ENCODE assay signal across 9 mouse cellular contexts in genomic region chr5:77211236-77211635, GRCm38 (mm10). TPM values are rescaled to one million over a fixed set of nuclear protein-coding genes. Genes with fewer than 3 reads are reported as not detected.
A peak's percentile ranks its signal among the peaks of the same experiment; 100 is the strongest.
DNase-seq lines count a peak whose midpoint lies in the region; ATAC-seq and TF ChIP-seq lines count a peak whose summit lies in the region.
"Had no signal": no experiment of that assay in that cellular context is flagged by ENCODE, and none has a peak within 500 bp of the region (broad histone marks: within the 10 kb centered on the region; RNA-seq: fewer than 3 reads in every experiment).

Gene Spink2, minus strand, starts transcription at chr5:77211471.

- intact Hi-C loops in gastrocnemius, postnatal 14 days (cut with DNase I; ENCODE audit: low total_unique reads), result loop anchor here (10.0 kb wide), 1 partner anchor 206 kb away; the partner anchor contains the start of gene Arl9

- H3K4me3 ChIP-seq in ES-Bruce4 (ENCODE audit: low read depth, low read length), result peak within 1 kb of the TSS; percentile 62
- no peak within 1 kb of the TSS for H3K4me3 ChIP-seq in intestine, postnatal 0 days (ENCODE audit: low read depth, low read length)
- H3K4me3 ChIP-seq: myocyte had no signal

- H3K4me1 ChIP-seq in ES-Bruce4 (ENCODE audit: control insufficient read depth, insufficient read depth, low read length), result no peaks in the 10 kb centered on the region
- no peaks in the 10 kb centered on the region for H3K4me1 ChIP-seq in intestine, postnatal 0 days (replicated peaks; ENCODE audit: control insufficient read depth, insufficient read depth, low read length)

- peak; percentile 25; the same call in 1 of the 2 replicates for ATAC-seq in intestine, postnatal 0 days

- no peaks in the 10 kb centered on the region for H3K27me3 ChIP-seq in ES-Bruce4 (ENCODE audit: control insufficient read depth, insufficient read depth, low read length, poor library complexity, severe bottlenecking)
- H3K27me3 ChIP-seq in intestine, postnatal 0 days (replicated peaks; ENCODE audit: control insufficient read depth, insufficient read depth, low read length), result no peaks in the 10 kb centered on the region

- WGBS in intestine, postnatal 0 days, result 5% methylated on average over 18 of the region's 18 CpGs

- DNase-seq in adrenal gland, postnatal 10 days, result peak; percentile 62
- peak; percentile 68 for DNase-seq in gastrocnemius, postnatal 14 days
- DNase-seq in lung, postnatal 10 days, result peak; percentile 72
- DNase-seq in retina, postnatal 1 day, result peak; percentile 79
- DNase-seq in left cerebral cortex, adult 11 months (ENCODE audit: low spot score), result no peak
- DNase-seq in frontal cortex, postnatal 25 days (ENCODE audit: low spot score in 2 of 2), result no peak

- no peak for TF ChIP-seq EP300 in ES-Bruce4 (IDR thresholded peaks at IDR 0.05; ENCODE audit: insufficient read depth, low read depth, low read length)

- H3K4me2 ChIP-seq in intestine, postnatal 0 days (replicated peaks; ENCODE audit: low read depth), result peak within 1 kb of the TSS; percentile 58

- no peak within 1 kb of the TSS for H3K27ac ChIP-seq in ES-Bruce4 (ENCODE audit: insufficient read depth, low read length)
- no peak within 1 kb of the TSS for H3K27ac ChIP-seq in intestine, postnatal 0 days (ENCODE audit: low read depth, low read length)

- no peak for TF ChIP-seq CTCF in ES-Bruce4 (IDR thresholded peaks at IDR 0.05; ENCODE audit: low read depth, low read length)
- TF ChIP-seq CTCF in intestine, postnatal 0 days (IDR thresholded peaks at IDR 0.05; ENCODE audit: low read depth), result peak; percentile 25

- H3K36me3 ChIP-seq in ES-Bruce4 (ENCODE audit: control insufficient read depth, insufficient read depth, low read length, poor library complexity, severe bottlenecking), result no peaks in the 10 kb centered on the region
- no peaks in the 10 kb centered on the region for H3K36me3 ChIP-seq in intestine, postnatal 0 days (ENCODE audit: control insufficient read depth, insufficient read depth)

- TF ChIP-seq POLR2A in ES-Bruce4 (IDR thresholded peaks at IDR 0.05; ENCODE audit: insufficient read depth, low read length), result no peak

- no peak within 1 kb of the TSS for H3K9ac ChIP-seq in ES-Bruce4 (ENCODE audit: low read depth, poor library complexity, severe bottlenecking)
- H3K9ac ChIP-seq in intestine, postnatal 0 days (ENCODE audit: low read depth, low read length), result no peak within 1 kb of the TSS

- no peaks in the 10 kb centered on the region for H3K9me3 ChIP-seq in ES-Bruce4 (replicated peaks; ENCODE audit: control insufficient read depth, insufficient read depth, low read length, poor library complexity, severe bottlenecking)
- no peaks in the 10 kb centered on the region for H3K9me3 ChIP-seq in intestine, postnatal 0 days (ENCODE audit: control insufficient read depth)

RNA-seq across cellular contexts. Expression of gene Spink2, which starts in this region (rescaled TPM):
- not detected in 2 replicates for polyA plus RNA-seq in ES-Bruce4 (2011; ENCODE audit: insufficient read depth, insufficient read length, low read depth, missing spikeins)
- total RNA-seq in adrenal gland, postnatal 10 days (2021), result under 1 TPM in 1 of 2 experiments, not detected in 1; 0.85 TPM
- under 1 TPM in 1 of 2 experiments, not detected in 1; 0.72 TPM for total RNA-seq in gastrocnemius, postnatal 14 days (2021)
- 1.3 and 1.4 TPM in 2 replicates for polyA plus RNA-seq in intestine, postnatal 0 days (2015; fragmentation: Nextera tagmentation; extraction: Ambion mirVana)
- polyA plus RNA-seq: myocyte had no signal

Comparison
In these comparisons a context has a peak if more than half of its experiments do, and no peak if none do; other contexts are left out.
1. Peak in DNase-seq in adrenal gland, postnatal 10 days; RNA of the gene not detected or under 1 TPM.
2. Peak in DNase-seq in gastrocnemius, postnatal 14 days; RNA of the gene not detected or under 1 TPM.
3. DNase-seq: peak in lung, postnatal 10 days (single experiment) and retina, postnatal 1 day (single experiment); none in left cerebral cortex, adult 11 months (single experiment) and frontal cortex, postnatal 25 days (0 of 2).